Comparison of ENCODE assay signal across 25 mouse cellular contexts in the genomic region with DNA sequence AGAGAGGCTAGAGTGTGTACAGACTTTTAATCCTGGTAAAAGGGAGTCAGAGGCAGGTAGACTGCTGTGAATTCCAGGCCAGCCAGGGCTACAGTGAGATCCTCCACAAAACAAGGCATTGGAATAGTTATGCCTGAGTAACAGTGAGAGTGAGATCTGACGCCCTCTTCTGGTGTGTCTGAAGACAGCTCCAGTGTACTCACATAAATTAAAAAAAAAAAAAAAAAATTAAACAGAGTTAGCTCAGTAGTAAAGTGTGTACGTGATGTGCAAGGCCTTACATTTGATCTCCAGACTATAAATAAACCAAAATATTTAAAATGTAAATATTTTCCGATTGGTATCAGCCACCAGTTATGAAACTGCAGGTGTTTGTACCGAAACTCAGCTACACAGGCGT.
"Had no signal": no experiment of that assay in that cellular context is flagged by ENCODE, and none has a peak within 500 bp of the region (broad histone marks: within the 10 kb centered on the region; RNA-seq: fewer than 3 reads in every experiment).

No protein-coding gene starts in this region.

- H3K4me2 ChIP-seq: kidney, embryonic 15.5 days; limb, embryonic 12.5 days; limb, embryonic 15.5 days; liver, embryonic 11.5 days; lung, embryonic 14.5 days; midbrain, embryonic 13.5 days; neural tube, embryonic 12.5 days; neural tube, embryonic 15.5 days had no signal

- ATAC-seq: liver, postnatal 0 days; lung, postnatal 0 days; midbrain, embryonic 13.5 days had no signal

- H3K9ac ChIP-seq: kidney, embryonic 15.5 days; limb, embryonic 12.5 days; limb, embryonic 15.5 days; liver, embryonic 14.5 days; liver, postnatal 0 days; lung, embryonic 14.5 days; midbrain, embryonic 13.5 days; neural tube, embryonic 12.5 days; neural tube, embryonic 15.5 days had no signal

- H3K9me3 ChIP-seq: kidney, embryonic 15.5 days; limb, embryonic 12.5 days; limb, embryonic 15.5 days; midbrain, embryonic 10.5 days; midbrain, embryonic 13.5 days; neural tube, embryonic 12.5 days; neural tube, embryonic 15.5 days had no signal

- H3K4me3 ChIP-seq: kidney, embryonic 15.5 days; limb, embryonic 12.5 days; limb, embryonic 15.5 days; midbrain, embryonic 10.5 days; midbrain, embryonic 13.5 days; neural tube, embryonic 12.5 days; neural tube, embryonic 15.5 days had no signal

- H3K27me3 ChIP-seq: kidney, embryonic 15.5 days; limb, embryonic 12.5 days; limb, embryonic 15.5 days; midbrain, embryonic 13.5 days; neural tube, embryonic 12.5 days; neural tube, embryonic 15.5 days had no signal

- DNase-seq: kidney, adult 11 months; kidney, adult 8-10 months; kidney, postnatal 10 days; kidney, postnatal 36 days; layer of hippocampus, adult 9-11 months; left cerebral cortex, postnatal 4 days; liver, postnatal 0 days; lung, embryonic 14.5 days; right cerebral cortex, adult 18-20 months; right cerebral cortex, postnatal 25 days; spleen, adult 18-20 months; thymus, adult 2 months; thymus, postnatal 14 days; thymus, postnatal 4 days had no signal

- H3K27ac ChIP-seq: kidney, embryonic 15.5 days; limb, embryonic 12.5 days; limb, embryonic 15.5 days; liver, embryonic 14.5 days; macrophage; midbrain, embryonic 10.5 days; midbrain, embryonic 13.5 days; neural tube, embryonic 12.5 days; neural tube, embryonic 15.5 days had no signal
